10 mouse cellular contexts compared by ENCODE assay signal in genomic region chr5:93026437-93027119, GRCm38 (mm10). TPM values are rescaled to one million over a fixed set of nuclear protein-coding genes. Genes with fewer than 3 reads are reported as not detected.
DNase-seq lines count a peak whose midpoint lies in the region; ATAC-seq and TF ChIP-seq lines count a peak whose summit lies in the region.
"Had no signal": no experiment of that assay in that cellular context is flagged by ENCODE, and none has a peak within 500 bp of the region (broad histone marks: within the 10 kb centered on the region; RNA-seq: fewer than 3 reads in every experiment).

No protein-coding gene starts in this region.

- no peak overlapping the region for H3K27ac ChIP-seq in liver, embryonic 11.5 days (ENCODE audit: low read depth, low read length)
- no peak overlapping the region for H3K27ac ChIP-seq in liver, embryonic 12.5 days
- peak overlapping the region; percentile 49 for H3K27ac ChIP-seq in heart, embryonic 16.5 days (ENCODE audit: low read length)
- H3K27ac ChIP-seq: midbrain, embryonic 12.5 days had no signal

- H3K9me3 ChIP-seq in liver, embryonic 11.5 days (ENCODE audit: control insufficient read depth, low read length) = no peaks in the 10 kb centered on the region
- no peaks in the 10 kb centered on the region for H3K9me3 ChIP-seq in liver, embryonic 12.5 days (replicated peaks)
- no peaks in the 10 kb centered on the region for H3K9me3 ChIP-seq in heart, embryonic 16.5 days (replicated peaks; ENCODE audit: control insufficient read depth, low read length)
- H3K9me3 ChIP-seq: midbrain, embryonic 12.5 days had no signal

- WGBS in liver, embryonic 11.5 days = 39% methylated on average over 4 of the region's 4 CpGs
- WGBS in liver, embryonic 12.5 days (ENCODE audit: insufficient replicate concordance) = 41% methylated on average over 4 of the region's 4 CpGs
- WGBS in heart, embryonic 16.5 days = 35% methylated on average over 4 of the region's 4 CpGs

- no peak overlapping the region for H3K4me3 ChIP-seq in liver, embryonic 11.5 days (ENCODE audit: low read depth, low read length)
- no peak overlapping the region for H3K4me3 ChIP-seq in liver, embryonic 12.5 days
- no peak overlapping the region for H3K4me3 ChIP-seq in heart, embryonic 16.5 days (ENCODE audit: low read length)
- no peak overlapping the region for H3K4me3 ChIP-seq in myocyte
- H3K4me3 ChIP-seq: midbrain, embryonic 12.5 days had no signal

- peak; percentile 28 for ATAC-seq in frontal cortex, adult (ENCODE audit: low TSS enrichment)
- 0 out of 2 replicates have a peak, but pooled peaks have one; percentile 16 for ATAC-seq in liver, embryonic 11.5 days (replicated peaks; ENCODE audit: low FRiP score)
- ATAC-seq in liver, embryonic 12.5 days = no peak
- ATAC-seq in heart, embryonic 16.5 days (replicated peaks; ENCODE audit: extremely low read depth, insufficient read depth, low FRiP score) = no peak
- ATAC-seq: Patski had no signal

- H3K36me3 ChIP-seq in liver, embryonic 11.5 days (ENCODE audit: control insufficient read depth, insufficient read depth, low read length) = no peaks in the 10 kb centered on the region
- no peaks in the 10 kb centered on the region for H3K36me3 ChIP-seq in liver, embryonic 12.5 days
- no peaks in the 10 kb centered on the region for H3K36me3 ChIP-seq in heart, embryonic 16.5 days (ENCODE audit: control insufficient read depth, insufficient read depth)
- H3K36me3 ChIP-seq in myocyte (ENCODE audit: control insufficient read depth, insufficient read depth) = no peaks in the 10 kb centered on the region
- H3K36me3 ChIP-seq: midbrain, embryonic 12.5 days had no signal

- H3ac ChIP-seq in myocyte (ENCODE audit: control insufficient read depth, insufficient read length) = no peak overlapping the region

- no peak for DNase-seq in frontal cortex, adult 2 months (ENCODE audit: extremely low spot score in 1 of 2, low spot score in 1 of 2)
- no peak for DNase-seq in liver, embryonic 11.5 days (ENCODE audit: low spot score)
- DNase-seq in ovary, adult 18-20 months (ENCODE audit: low spot score) = no peak
- no peak for DNase-seq in right cerebral cortex, adult 18-20 months

- TF ChIP-seq POLR2A in myocyte (IDR thresholded peaks at IDR 0.05; ENCODE audit: insufficient read length, low read depth) = no peak

- H3K27me3 ChIP-seq in liver, embryonic 11.5 days (replicated peaks; ENCODE audit: control insufficient read depth, insufficient read depth, low read length) = no peaks in the 10 kb centered on the region
- no peaks in the 10 kb centered on the region for H3K27me3 ChIP-seq in liver, embryonic 12.5 days (replicated peaks)
- no peaks in the 10 kb centered on the region for H3K27me3 ChIP-seq in heart, embryonic 16.5 days (ENCODE audit: control insufficient read depth, insufficient read depth, low read length)
- no peaks in the 10 kb centered on the region for H3K27me3 ChIP-seq in myocyte (ENCODE audit: control insufficient read depth, insufficient read depth, insufficient read length)
- H3K27me3 ChIP-seq: midbrain, embryonic 12.5 days; Patski had no signal

- no peaks in the 10 kb centered on the region for H3K79me2 ChIP-seq in myocyte (ENCODE audit: control insufficient read depth, insufficient read depth)

- no peak overlapping the region for H3K9ac ChIP-seq in liver, embryonic 11.5 days (ENCODE audit: low read depth, low read length)
- H3K9ac ChIP-seq in liver, embryonic 12.5 days = no peak overlapping the region
- no peak overlapping the region for H3K9ac ChIP-seq in heart, embryonic 16.5 days (ENCODE audit: low read length)
- H3K9ac ChIP-seq: midbrain, embryonic 12.5 days had no signal

- H3K4me2 ChIP-seq in liver, embryonic 11.5 days = no peak overlapping the region
- no peak overlapping the region for H3K4me2 ChIP-seq in liver, embryonic 12.5 days
- peak overlapping the region; percentile 17; the same call in 1 of the 2 replicates for H3K4me2 ChIP-seq in heart, embryonic 16.5 days (ENCODE audit: low read depth, low read length)
- peak overlapping the region; percentile 36 for H3K4me2 ChIP-seq in myocyte (ENCODE audit: low read depth)
- H3K4me2 ChIP-seq: midbrain, embryonic 12.5 days had no signal

- no peaks in the 10 kb centered on the region; the same call in 1 of the 2 replicates for H3K4me1 ChIP-seq in liver, embryonic 11.5 days (replicated peaks; ENCODE audit: control insufficient read depth, insufficient read depth, low read length)
- no peaks in the 10 kb centered on the region for H3K4me1 ChIP-seq in liver, embryonic 12.5 days
- peaks cover 22% of the 10 kb centered on the region for H3K4me1 ChIP-seq in heart, embryonic 16.5 days (ENCODE audit: control insufficient read depth, insufficient read depth, low read length)

TF ChIP-seq in myocyte, 11 proteins besides CTCF, POLR2A, EP300 and RAD21:
- no peak for TF ChIP-seq TCF3 (IDR thresholded peaks at IDR 0.05; ENCODE audit: insufficient read length, low read depth)
- TF ChIP-seq USF1 (IDR thresholded peaks at IDR 0.05; ENCODE audit: low read depth) = no peak
- peak in 2 of 3 experiments; percentile 5 to 35 for TF ChIP-seq MYOD1 (IDR thresholded peaks at IDR 0.05; ENCODE audit: control insufficient read depth in 1 of 3, insufficient read length in 2 of 3, low read depth in 2 of 3)
- TF ChIP-seq MYOG (IDR thresholded peaks at IDR 0.05; ENCODE audit: control insufficient read depth in 1 of 3, insufficient read depth in 1 of 3, insufficient read length in 2 of 3, low read depth in 2 of 3) = peak in 1 of 3 experiments; percentile 24
- no peak for TF ChIP-seq MAX (IDR thresholded peaks at IDR 0.05; ENCODE audit: low read depth)

RNA-seq across cellular contexts. Expression of gene Sowahb, which starts 18.2 kb away (rescaled TPM):
- polyA plus RNA-seq in frontal cortex, adult 2 months (2012; rRNA removed) = 5.2 and 5.4 TPM in 2 replicates
- polyA plus RNA-seq in liver, embryonic 11.5 days (2014; fragmentation: Nextera tagmentation; extraction: Ambion mirVana) = 0.44 and 0.51 TPM in 2 replicates
- 0.36 and 0.50 TPM in 2 replicates for polyA plus RNA-seq in liver, embryonic 12.5 days (2016; fragmentation: Nextera tagmentation; extraction: Ambion mirVana)
- 0.12 and 0.20 TPM in 2 replicates for polyA plus RNA-seq in heart, embryonic 16.5 days (2015; fragmentation: Nextera tagmentation; extraction: Ambion mirVana)
- not detected for polyA plus RNA-seq in myocyte (2012; fragmentation: generic; extraction: Trizol)

Comparison
In these comparisons a context has a peak if more than half of its experiments do, and no peak if none do; other contexts are left out.
1. ATAC-seq: peak in frontal cortex, adult (single experiment) and liver, embryonic 11.5 days (single experiment); none in liver, embryonic 12.5 days (single experiment) and heart, embryonic 16.5 days (single experiment).
2. H3K4me2 ChIP-seq: peak in heart, embryonic 16.5 days (single experiment) and myocyte (single experiment); none in liver, embryonic 11.5 days (single experiment) and liver, embryonic 12.5 days (single experiment).